Mouse (Mus musculus) embryonic facial prominence, embryonic 12.5 days (tissue): ENCODE results near the gene Pgpep1l. TPM values are rescaled to one million over a fixed set of nuclear protein-coding genes. Genes with fewer than 3 reads are reported as not detected.

Experiments
- ATAC-seq: fragments of 200-750 bp; cut with Nextera tagmentation; 2 replicates; pipeline ENCODE4 v1.8.0; 2017; ENCODE audit not compliant: insufficient number of reproducible peaks, insufficient read depth, low FRiP score, low TSS enrichment
- H3K27ac ChIP-seq: fragments of 300-500 bp; sonication (generic); 2 replicates; pipeline ENCODE4 v1.5.1; 2016; ENCODE audit warnings: mild to moderate bottlenecking
- H3K27me3 ChIP-seq: fragments of 300-500 bp; sonication (generic); 2 replicates; pipeline ENCODE4 v1.6.1; 2016; ENCODE audit warnings: mild to moderate bottlenecking, moderate library complexity
- H3K36me3 ChIP-seq: fragments of 300-500 bp; sonication (generic); 2 replicates; pipeline ENCODE4 v1.6.1; 2016; ENCODE audit warnings: mild to moderate bottlenecking
- H3K4me1 ChIP-seq: fragments of 300-500 bp; sonication (generic); 2 replicates; pipeline ENCODE4 v1.6.1; 2016
- H3K4me2 ChIP-seq: fragments of 300-500 bp; sonication (generic); replicated peaks from 2 replicates; pipeline ENCODE4 v1.6.1; 2016; ENCODE audit warnings: mild to moderate bottlenecking, moderate library complexity
- H3K4me3 ChIP-seq: fragments of 300-500 bp; sonication (generic); 2 replicates; pipeline ENCODE4 v1.5.1; 2016; ENCODE audit warnings: mild to moderate bottlenecking
- H3K9ac ChIP-seq: fragments of 300-500 bp; sonication (generic); 2 replicates; pipeline ENCODE4 v1.6.1; 2016; ENCODE audit warnings: mild to moderate bottlenecking, moderate library complexity
- H3K9me3 ChIP-seq: fragments of 300-500 bp; sonication (generic); 2 replicates; pipeline ENCODE4 v1.6.1; 2016; ENCODE audit warnings: mild to moderate bottlenecking, moderate library complexity
- WGBS: fragments of 180-500 bp; shearing (Covaris S2); methylation state at CpG from one replicate; pipeline ENCODE4 v1.1.7; 2016; 5-methylcytosine and 5-hydroxymethylcytosine counted together
- polyA plus RNA-seq: library from polyadenylated mRNA; unstranded; fragments of >200 nt; fragmentation: Nextera tagmentation; extraction: Ambion mirVana; gene quantifications from 2 replicates; pipeline ENCODE4 v1.2.1, GENCODE M21; 2016

Gene Pgpep1l
- polyA plus RNA-seq, 1 experiment from 2014 or later: not detected

GRCm38 (mm10) chr7:68205776-68206427, 58.1 kb downstream of the Pgpep1l start:
- H3K9ac ChIP-seq: no peak overlapping the region
- no peak overlapping the region for H3K4me2 ChIP-seq
- ATAC-seq: no peak
- 92% methylated on average over 8 of the region's 8 CpGs for WGBS
- no peak overlapping the region for H3K27ac ChIP-seq
- no peaks in the 10 kb centered on the region for H3K4me1 ChIP-seq
- peaks cover 67% of the 10 kb centered on the region for H3K36me3 ChIP-seq
- H3K9me3 ChIP-seq: no peaks in the 10 kb centered on the region
- H3K4me3 ChIP-seq: no peak overlapping the region
- no peaks in the 10 kb centered on the region for H3K27me3 ChIP-seq

DNA sequence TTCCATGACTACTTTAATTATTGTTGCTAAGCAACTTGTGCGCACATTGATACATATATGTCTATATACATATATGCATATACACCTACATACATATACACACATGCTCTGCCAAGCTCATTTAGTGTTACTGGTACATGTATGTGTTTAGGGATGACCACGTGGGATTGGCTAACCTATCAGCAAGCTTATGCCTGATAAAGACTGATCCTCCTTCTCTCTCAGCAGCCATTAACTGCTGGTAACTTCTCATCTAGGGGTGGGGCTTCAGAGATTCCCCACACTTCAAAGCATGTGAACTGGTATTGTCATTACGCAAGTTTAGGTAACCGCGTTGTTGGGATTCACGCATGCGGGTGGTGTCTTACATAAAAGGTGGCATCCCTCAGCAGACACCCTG, 64.4 kb downstream of the Pgpep1l start:
- Histone ChIP-seq H3K27ac (no peak overlapping the region), H3K4me1 (no peaks in the 10 kb centered on the region), H3K4me3 (no peak overlapping the region), H3K9me3 (no peaks in the 10 kb centered on the region), H3K9ac (no peak overlapping the region), H3K36me3 (peaks cover 52% of the 10 kb centered on the region), H3K4me2 (no peak overlapping the region), H3K27me3 (no peaks in the 10 kb centered on the region)
- WGBS: 95% methylated on average over 7 of the region's 7 CpGs
- no peak for ATAC-seq

- no peak overlapping the region for H3K4me3 ChIP-seq
- no peak overlapping the region for H3K27ac ChIP-seq
- H3K27me3 ChIP-seq: no peaks in the 10 kb centered on the region
- 0 out of 2 replicates have a peak, but pooled peaks have one; percentile 47 for ATAC-seq
- H3K36me3 ChIP-seq: peaks cover 71% of the 10 kb centered on the region
- no peaks in the 10 kb centered on the region for H3K9me3 ChIP-seq
- WGBS: 83% methylated on average over 15 of the region's 15 CpGs
- no peak overlapping the region for H3K9ac ChIP-seq
- no peaks in the 10 kb centered on the region for H3K4me1 ChIP-seq
- no peak overlapping the region for H3K4me2 ChIP-seq
Measured at GRCm38 (mm10) chr7:68193958-68194695, 69.9 kb downstream of the Pgpep1l start.

GRCm38 (mm10) chr7:68189691-68190456, 74.2 kb downstream of the Pgpep1l start:
- Histone ChIP-seq H3K9me3 (no peaks in the 10 kb centered on the region), H3K27ac (no peak overlapping the region), H3K4me2 (no peak overlapping the region), H3K4me1 (no peaks in the 10 kb centered on the region), H3K9ac (no peak overlapping the region), H3K36me3 (peaks cover 83% of the 10 kb centered on the region), H3K27me3 (no peaks in the 10 kb centered on the region), H3K4me3 (no peak overlapping the region)
- ATAC-seq: no peak
- 93% methylated on average over 13 of the region's 13 CpGs for WGBS

GRCm38 (mm10) chr7:68189211-68189610, 74.8 kb downstream of the Pgpep1l start:
- Histone ChIP-seq H3K4me2 (no peak overlapping the region), H3K36me3 (peaks cover 83% of the 10 kb centered on the region), H3K27ac (no peak overlapping the region), H3K9ac (no peak overlapping the region), H3K4me1 (no peaks in the 10 kb centered on the region), H3K9me3 (no peaks in the 10 kb centered on the region), H3K4me3 (no peak overlapping the region), H3K27me3 (no peaks in the 10 kb centered on the region)
- 85% methylated on average over 6 of the region's 6 CpGs for WGBS
- no peak for ATAC-seq

Other genes starting within 250 kb of the Pgpep1l start
- 1.4 and 2.3 TPM in 2 replicates for gene Fam169b, start 9.6 kb upstream of the Pgpep1l start, polyA plus RNA-seq